Mouse (Mus musculus): ENCODE results near the gene Mast4.

- TF ChIP-seq CEBPB (IDR thresholded peaks at IDR 0.05; ENCODE audit: low read depth): no peak
- TF ChIP-seq CTCF (IDR thresholded peaks at IDR 0.05; ENCODE audit: control insufficient read depth, insufficient read depth, insufficient read length): no peak
Observed at GRCm38 (mm10) chr13:102725906-102726305, 608.4 kb downstream of the Mast4 start.

Data from C2C12 (cell line).